Mouse (Mus musculus): ENCODE results near the gene Tbxas1.

DNA sequence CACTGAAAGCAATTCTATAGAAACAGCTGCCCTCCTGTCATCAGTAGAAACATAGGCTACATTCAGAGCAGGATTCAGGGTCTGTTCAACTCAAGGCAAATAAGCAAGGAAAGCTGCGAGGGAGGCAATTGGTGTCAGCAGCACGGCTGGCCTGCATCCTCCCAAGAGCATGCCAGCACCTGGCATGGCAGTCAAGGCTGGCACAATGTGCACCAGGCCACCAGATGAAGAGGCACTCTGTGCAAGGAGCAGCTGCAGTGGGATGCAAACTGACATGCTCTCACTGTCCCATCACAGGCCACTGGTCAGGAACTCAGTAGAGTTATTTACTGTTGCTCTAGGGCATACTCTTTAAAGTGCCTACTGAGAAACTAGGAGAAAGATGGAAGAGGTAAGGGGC is 34.8 kb upstream of the Tbxas1 start:
- no peak for TF ChIP-seq ELF1 (IDR thresholded peaks at IDR 0.05; ENCODE audit: low read depth, low read length)
- TF ChIP-seq CTCF (conservative IDR thresholded peaks at IDR 0.05 in 1 of 2, IDR thresholded peaks at IDR 0.05 in 1 of 2; ENCODE audit: low read depth in 2 of 2, low read length in 2 of 2) = no peak
- no peak for TF ChIP-seq POLR2A (IDR thresholded peaks at IDR 0.05; ENCODE audit: low read depth, low read length)

All from CH12.LX (cell line).